Mouse (Mus musculus): Measurements from ENCODE around the gene Afap1.

Afap1 gene

GRCm38 (mm10) chr5:35935939-35936338, 42.8 kb downstream of the Afap1 start:
- no peak for DNase-seq (ENCODE audit: low spot score)

DNA sequence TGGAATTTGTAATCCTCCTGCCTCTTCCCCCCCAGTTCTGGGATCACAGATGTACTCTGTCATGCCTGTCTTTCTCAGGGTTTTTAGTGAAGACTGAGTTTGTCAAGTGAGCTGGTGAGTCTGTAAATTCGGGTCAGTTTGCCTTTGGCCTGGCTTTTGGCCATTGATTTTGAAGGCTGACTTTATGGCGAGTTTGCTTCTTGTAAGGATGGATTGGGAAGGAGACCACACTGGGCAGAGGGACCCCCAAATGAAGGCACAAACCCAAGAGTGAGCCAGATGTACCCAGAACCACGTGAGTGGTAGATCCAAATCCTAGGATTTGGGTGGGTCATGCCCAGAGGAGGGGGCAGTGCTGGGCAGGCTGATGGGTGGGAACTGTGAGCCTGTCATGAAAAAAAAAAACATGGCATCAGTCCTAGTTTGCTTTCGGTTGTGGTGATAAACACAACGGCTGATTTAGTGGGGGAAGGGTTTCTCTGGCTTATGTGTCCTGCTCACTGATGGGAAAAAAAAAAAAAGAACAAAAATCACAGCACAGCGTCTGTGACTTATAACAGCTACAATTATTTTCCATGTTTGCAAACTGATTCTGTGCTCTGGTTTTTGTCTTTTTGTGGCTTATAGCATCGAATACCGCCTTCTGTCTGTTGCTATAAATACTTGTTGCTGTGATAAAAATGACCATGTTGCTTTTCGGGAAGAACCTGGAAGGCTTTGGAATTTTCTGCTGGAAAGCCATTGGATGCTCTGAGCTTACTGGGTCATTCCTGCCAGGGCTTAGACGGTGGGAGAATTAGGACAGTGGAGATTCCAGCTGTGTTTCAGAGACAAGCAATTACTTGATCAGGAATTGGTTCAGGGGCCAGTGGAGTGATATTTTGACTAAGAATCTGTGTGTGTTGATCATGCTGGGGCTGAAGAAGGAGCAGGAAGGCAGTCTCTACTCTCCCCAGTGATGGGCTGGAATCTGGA, 45.4 kb downstream of the Afap1 start:
- DNase-seq (ENCODE audit: low spot score), result no peak

DNA sequence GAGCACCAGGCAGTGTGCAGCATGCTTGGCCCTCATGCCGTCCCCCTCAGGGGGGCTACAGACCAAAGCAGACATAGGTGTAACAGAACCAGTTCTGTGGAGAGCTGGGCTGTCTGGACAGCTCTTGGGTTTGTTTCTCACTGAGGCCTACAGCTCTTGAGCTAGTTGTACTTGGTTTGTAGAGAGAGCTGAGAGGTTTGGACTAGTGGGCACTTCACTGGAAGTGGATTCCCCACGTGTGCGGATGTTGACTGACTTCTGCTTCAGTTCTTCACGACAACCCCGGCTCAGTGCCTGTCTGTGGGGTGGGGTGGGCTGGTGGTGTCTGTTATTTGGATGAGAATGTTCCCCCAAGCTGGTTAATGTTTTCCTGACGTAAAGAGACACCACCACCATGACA, 46.8 kb downstream of the Afap1 start:
- DNase-seq (ENCODE audit: low spot score), result peak; percentile 44

- peak; percentile 52 for DNase-seq (ENCODE audit: low spot score)
These were observed 50.4 kb downstream of the Afap1 start for GRCm38 (mm10) chr5:35943541-35943940.

- DNase-seq (ENCODE audit: low spot score), result no peak
These were observed 53.7 kb downstream of the Afap1 start for GRCm38 (mm10) chr5:35946841-35947240.

- DNase-seq (ENCODE audit: low spot score), result no peak
These were observed 54.3 kb downstream of the Afap1 start for GRCm38 (mm10) chr5:35947427-35947826.

DNA sequence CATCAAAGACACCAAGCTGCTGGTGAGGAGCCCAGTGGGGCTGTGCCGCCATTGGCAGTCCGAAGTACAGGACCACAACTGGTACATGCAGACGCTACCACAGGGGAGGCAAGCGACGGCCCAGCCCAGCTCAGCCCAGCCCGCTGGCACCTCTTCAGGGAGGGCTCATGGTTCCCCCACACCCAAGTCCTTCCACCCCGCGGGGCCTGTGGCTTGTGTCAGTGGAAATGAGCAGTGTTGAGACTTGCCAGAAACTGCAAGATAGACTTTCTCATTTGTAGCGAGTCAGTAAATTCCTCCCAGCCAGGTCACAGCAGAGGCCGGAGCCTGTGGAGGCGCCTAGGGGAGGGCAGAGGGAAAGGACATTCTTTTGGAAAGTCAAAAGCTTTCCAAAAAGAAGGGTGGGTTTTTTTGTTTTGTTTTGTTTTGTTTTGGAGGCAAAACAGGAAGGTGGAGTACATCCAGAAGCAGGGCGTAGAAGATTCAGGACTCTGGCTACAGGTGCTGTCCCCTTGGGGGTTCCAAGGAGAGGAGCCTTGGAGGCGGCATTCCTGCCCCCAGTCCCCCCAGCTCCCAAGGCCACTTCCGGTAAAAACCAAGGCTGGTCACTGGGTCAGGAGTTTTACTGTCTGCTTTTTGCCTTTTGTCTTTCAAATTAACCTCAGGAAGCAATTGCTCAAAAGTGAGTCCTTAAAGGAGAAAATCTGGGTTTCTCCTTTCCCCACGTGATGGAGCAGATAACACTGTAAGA, 55.3 kb downstream of the Afap1 start:
- DNase-seq (ENCODE audit: low spot score), result no peak

GRCm38 (mm10) chr5:35949061-35949460, 55.9 kb downstream of the Afap1 start:
- no peak for DNase-seq (ENCODE audit: low spot score)

DNA sequence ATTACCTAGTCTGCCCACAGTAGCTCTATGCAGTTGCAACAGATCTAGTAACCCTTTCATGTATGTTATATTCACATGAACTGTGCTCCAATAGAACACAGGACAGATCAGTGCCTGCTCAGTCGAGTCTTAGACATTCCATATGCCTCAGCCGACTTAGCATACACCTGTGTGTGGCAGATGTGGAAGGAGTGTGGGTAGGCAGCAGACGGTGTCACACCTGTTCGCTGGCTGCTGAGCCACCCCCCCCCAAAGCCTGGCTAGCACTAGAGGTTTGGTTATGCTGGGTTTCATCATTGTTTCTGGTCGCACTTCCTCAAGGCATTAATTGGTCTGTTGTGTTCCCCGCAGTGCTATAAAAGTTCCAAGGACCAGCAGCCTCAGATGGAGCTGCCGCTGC, 57.4 kb downstream of the Afap1 start:
- no peak for DNase-seq (ENCODE audit: low spot score)

- no peak for DNase-seq (ENCODE audit: low spot score)
These were observed 61.1 kb downstream of the Afap1 start for GRCm38 (mm10) chr5:35954055-35954718.

GRCm38 (mm10) chr5:35956268-35956667, 63.1 kb downstream of the Afap1 start:
- no peak for DNase-seq (ENCODE audit: low spot score)

GRCm38 (mm10) chr5:35958681-35959080, 65.6 kb downstream of the Afap1 start:
- no peak for DNase-seq (ENCODE audit: low spot score)

DNA sequence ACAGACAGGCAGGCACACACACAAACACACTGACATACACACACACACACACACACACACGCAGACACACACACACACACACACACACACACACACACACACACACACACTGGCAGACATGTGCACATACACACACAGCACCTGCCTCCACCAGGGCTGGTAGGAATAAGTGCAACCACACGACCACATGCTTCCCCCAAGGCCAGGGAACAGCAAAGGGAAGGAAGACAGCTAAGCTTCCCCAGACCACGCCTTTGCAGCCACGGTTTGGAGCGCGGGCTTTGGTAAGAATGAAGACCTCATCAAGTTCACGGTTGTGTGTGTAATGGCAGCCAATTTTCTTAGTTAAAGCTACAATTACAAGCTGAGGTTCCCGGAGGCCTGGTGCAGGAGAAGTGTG, 67.0 kb downstream of the Afap1 start:
- no peak for DNase-seq (ENCODE audit: low spot score)

DNA sequence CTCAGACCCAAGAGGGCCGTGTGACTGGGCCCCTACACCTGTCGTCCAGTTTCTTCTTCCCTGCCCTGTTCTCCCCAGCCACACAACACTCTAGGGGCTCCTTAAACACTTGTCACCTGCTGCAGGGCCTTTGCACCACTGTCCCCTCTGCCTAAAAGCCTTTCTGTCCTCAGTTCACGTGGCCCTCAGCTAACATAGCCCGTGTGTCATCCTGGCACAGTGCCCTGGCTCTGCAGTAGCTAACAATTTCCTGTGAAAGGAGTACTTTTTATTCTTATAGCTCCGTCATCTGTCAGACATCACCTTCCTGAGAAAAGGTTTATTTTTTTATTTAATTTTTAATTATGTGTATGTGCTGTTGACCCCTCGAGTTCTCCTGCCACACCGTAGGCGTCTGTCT, 68.2 kb downstream of the Afap1 start:
- DNase-seq (ENCODE audit: low spot score), result no peak

DNA sequence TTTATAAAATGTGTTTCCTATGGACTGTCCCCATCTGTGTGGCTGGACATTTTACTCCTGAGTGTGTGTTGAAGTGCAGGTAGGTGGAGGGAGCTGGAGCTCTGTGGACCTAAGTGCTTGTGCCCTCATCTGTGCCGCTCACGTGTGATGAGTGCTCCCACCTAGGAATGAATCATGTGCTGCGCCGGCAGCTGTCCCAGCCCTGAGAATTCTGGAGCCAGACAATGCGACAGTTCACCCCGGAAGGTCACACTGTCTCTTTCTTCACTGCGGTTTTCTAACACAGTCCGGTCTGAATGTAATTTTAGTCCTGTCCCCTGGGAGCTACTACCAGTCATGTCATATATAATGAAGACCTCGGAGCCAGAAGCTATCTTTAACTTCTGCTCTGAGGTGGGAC, 70.5 kb downstream of the Afap1 start:
- DNase-seq (ENCODE audit: low spot score), result no peak

DNA sequence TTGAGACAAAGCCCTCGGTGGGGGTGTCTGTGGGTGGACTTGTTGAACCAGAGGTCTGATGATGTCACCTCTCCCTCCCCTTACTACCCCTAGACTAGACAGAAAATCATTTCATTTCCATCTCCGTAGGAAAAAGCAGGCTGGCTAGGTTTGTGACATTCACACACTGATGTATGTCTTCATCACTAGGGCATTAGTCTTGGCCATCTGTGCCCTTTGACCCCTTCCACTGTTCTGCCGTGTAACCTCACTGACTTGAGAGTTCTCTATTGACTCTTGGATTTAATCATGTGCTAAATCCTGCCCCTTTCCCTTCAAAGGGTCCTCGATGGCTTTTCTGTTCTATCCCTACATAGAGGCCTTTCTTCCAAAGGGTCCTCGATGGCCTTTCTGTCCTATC, 71.9 kb downstream of the Afap1 start:
- DNase-seq (ENCODE audit: low spot score), result no peak

- DNase-seq (ENCODE audit: low spot score), result no peak
These were observed 76.7 kb downstream of the Afap1 start for GRCm38 (mm10) chr5:35969857-35970256.

DNA sequence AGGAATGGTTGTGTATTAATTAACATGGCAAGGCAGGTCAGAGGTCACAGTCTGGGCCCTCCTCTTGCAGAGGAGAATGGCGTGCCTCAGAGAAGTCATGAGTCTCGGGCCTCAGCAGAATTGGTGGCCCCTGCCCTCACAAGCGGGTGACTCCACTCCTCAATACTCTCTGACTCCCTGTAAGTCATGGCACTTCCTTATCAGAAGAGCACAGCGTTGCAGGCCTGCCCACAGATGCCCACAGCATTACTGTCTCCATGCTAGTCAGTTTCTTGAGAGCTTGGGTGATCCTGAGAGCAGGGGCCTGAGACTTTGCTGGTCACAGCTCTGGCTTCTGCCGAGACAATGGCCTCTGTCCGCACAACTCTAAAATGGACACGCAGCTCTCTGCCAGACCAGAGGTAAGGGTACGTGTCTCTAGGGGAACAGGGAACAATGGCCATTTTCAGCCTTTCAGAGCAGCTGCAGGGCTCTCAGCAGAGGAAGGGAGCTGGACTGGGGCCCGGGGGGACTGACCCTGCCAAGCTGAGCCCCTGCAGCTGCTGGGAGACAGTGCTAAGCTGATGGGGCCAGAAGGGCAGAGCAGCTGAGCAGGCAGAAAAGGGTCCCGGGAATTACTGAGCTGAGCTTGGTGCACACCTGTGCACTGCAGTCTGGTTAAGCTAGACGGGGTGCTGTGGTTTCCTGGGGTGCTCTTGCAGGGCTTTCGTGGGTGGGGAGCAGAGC, 77.4 kb downstream of the Afap1 start:
- peak; percentile 16 for DNase-seq (ENCODE audit: low spot score)

DNA sequence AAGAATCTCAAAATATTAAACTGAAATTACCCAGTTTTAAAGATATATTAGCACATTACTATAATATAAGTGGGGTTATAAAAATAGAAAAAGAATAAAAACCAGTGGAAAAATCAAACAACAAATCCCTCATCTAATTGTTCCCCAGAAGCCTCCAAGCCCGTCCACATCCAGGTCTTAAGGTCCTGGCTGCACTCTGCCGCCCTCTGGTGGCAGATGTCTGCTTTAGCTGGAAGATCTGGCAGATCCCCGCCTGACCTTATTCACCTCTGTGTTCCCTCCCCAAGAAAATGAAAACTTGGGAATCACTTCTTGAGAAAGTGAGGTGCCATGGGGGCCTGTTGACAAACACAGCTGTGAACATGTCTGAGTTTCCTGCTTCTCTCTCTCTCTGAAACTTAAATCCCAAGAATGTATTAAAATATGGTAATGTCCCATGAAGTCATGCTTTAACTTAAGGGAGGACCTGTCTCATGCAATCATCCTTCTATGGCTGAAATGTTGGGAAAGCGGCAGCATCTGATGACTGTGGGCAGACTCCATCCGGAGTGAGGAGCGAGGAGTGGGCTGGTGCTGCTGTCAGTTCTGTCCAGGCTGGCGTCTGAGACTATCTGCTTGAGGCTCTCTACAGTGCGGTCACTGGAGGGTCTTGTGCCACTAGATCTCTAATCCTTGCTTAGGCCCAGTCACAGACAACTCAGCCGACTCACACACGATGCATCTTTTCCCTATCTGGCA, 78.9 kb downstream of the Afap1 start:
- DNase-seq (ENCODE audit: low spot score), result peak; percentile 68

- peak; percentile 43 for DNase-seq (ENCODE audit: low spot score)
These were observed 79.6 kb downstream of the Afap1 start for GRCm38 (mm10) chr5:35972739-35973138.

- peak; percentile 82 for DNase-seq (ENCODE audit: low spot score)
These were observed 80.7 kb downstream of the Afap1 start for GRCm38 (mm10) chr5:35973800-35974199.

Measured in lung, postnatal 25 days (tissue).